Mouse (Mus musculus): ENCODE results near the gene Abcb9. TPM values are rescaled to one million over a fixed set of nuclear protein-coding genes. Genes with fewer than 3 reads are reported as not detected.

Gene Abcb9
- polyA plus RNA-seq, 1 experiment from 2014 or later, result 1.7 TPM

DNA sequence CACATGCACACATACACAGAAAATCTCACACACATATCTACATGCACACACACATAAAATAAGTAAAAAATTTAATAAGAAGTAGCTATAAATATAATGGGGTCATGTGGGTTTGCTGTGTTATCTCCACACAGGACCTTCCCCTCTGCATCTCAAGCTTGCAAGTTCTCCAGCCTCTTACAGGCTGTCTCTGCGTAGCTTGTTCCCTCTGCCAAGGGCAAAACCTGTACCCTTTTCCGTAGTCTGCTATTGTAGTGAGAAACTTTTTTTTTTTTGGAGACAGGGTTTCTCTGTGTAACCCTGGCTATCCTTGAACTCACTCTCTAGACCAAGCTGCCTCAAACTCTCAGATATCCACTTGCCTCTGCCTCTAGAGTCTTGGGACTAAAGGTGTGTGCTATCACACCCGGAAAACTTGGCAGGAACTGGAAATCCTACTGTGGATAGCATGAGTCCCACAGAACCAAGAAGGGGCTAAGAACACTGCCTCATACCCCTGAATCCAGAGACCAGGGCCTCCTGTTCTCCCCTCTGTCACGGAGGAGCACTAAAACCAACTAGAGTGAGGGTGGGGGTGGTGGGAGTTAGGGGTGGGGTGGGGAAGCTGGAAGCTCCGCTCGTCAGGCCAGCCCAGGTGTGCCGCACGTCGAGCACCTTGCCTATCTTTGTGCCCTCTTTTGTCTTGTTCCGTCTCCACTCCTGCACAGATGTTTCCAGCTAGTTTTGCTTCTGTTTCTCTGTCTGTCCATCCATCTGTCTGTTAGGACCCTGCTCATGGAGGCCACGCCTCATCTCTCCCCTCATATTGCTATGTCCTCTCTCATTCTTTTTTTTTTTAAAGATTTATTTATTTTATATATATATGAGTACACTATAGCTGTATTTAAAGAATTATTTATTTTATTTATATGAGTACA, 4.8 kb upstream of the Abcb9 start:
- H3K27me3 ChIP-seq (ENCODE audit: control insufficient read depth, insufficient read depth, low read length), result peaks cover 2% of the 10 kb centered on the region; the same call in 1 of the 2 replicates
- H3K4me2 ChIP-seq (ENCODE audit: low read depth), result no peak overlapping the region
- H3K4me1 ChIP-seq (ENCODE audit: control insufficient read depth, insufficient read depth, low read length), result no peaks in the 10 kb centered on the region
- WGBS, result 86% methylated on average over 11 of the region's 11 CpGs
- no peak overlapping the region for H3K27ac ChIP-seq (ENCODE audit: low read depth, low read length)
- H3K36me3 ChIP-seq (ENCODE audit: control insufficient read depth, insufficient read depth, low read length), result no peaks in the 10 kb centered on the region
- no peaks in the 10 kb centered on the region for H3K9me3 ChIP-seq (ENCODE audit: control insufficient read depth, low read length)
- no peak overlapping the region for H3K9ac ChIP-seq (ENCODE audit: low read length)
- H3K4me3 ChIP-seq (ENCODE audit: low read depth, low read length), result no peak overlapping the region
- DNase-seq (ENCODE audit: low spot score) (no peak), ATAC-seq (ENCODE audit: insufficient read depth, low FRiP score, low TSS enrichment) (no peak)

DNA sequence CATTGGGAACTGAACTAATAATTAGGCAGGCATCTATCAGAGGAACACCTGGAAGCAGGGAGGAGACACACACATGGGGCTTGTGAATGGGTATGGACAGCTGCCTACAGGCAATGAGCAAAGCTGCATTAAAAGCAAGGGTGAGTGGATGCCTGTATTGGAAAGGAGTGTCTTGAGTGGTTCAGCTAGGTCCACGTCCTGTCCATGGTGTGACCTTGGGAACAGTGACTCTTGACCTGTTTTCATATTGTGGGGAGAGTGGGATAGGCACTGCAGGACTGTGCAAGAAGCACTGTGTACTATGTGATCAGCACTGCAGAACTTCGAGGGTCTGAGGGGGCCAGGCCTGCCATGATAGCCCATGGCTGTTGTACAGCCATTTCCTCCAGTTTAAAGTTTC, 3.3 kb upstream of the Abcb9 start:
- Histone ChIP-seq H3K36me3 (ENCODE audit: control insufficient read depth, insufficient read depth, low read length) (no peaks in the 10 kb centered on the region), H3K4me1 (ENCODE audit: control insufficient read depth, insufficient read depth, low read length) (0 out of 2 replicates have a peak, but pooled peaks cover 2% of the 10 kb centered on the region), H3K4me3 (ENCODE audit: low read depth, low read length) (no peak overlapping the region), H3K27me3 (ENCODE audit: control insufficient read depth, insufficient read depth, low read length) (peaks cover 7% of the 10 kb centered on the region; the same call in 1 of the 2 replicates), H3K4me2 (ENCODE audit: low read depth) (no peak overlapping the region), H3K9ac (ENCODE audit: low read length) (no peak overlapping the region), H3K9me3 (ENCODE audit: control insufficient read depth, low read length) (no peaks in the 10 kb centered on the region), H3K27ac (ENCODE audit: low read depth, low read length) (no peak overlapping the region)
- 79% methylated on average over 2 of the region's 2 CpGs for WGBS
- DNase-seq (ENCODE audit: low spot score) (no peak), ATAC-seq (ENCODE audit: insufficient read depth, low FRiP score, low TSS enrichment) (no peak)

DNA sequence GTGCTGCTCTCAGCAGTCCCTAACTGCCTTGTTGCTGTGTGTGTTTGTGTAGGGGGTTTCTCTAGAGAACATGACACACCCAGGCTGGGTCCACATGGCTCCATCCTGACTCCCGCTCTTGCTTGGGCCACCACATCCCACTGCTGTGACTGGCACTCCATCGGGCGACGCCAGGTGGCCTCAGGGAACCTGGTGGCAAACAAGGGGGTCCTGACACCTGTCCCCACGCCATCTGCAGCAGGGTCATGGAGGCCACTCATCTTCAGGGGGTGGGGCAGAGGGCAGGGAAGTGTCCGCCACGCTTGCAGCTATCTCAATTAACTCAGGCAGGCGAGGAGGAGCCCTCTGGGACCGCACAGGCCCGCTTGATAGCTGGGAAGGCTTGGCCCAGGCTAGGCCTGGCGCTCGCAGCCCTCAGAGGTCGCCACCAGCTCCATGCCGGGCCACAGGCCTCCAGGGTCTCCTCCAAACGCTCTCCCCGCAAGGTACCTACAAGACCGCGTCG, 469 bp downstream of the Abcb9 start:
- ATAC-seq (ENCODE audit: insufficient read depth, low FRiP score, low TSS enrichment) (peak; percentile 48; the same call in 1 of the 2 replicates), DNase-seq (ENCODE audit: low spot score) (no peak)
- Histone ChIP-seq H3K9ac (ENCODE audit: low read length) (peak overlapping the region; percentile 47), H3K4me1 (ENCODE audit: control insufficient read depth, insufficient read depth, low read length) (0 out of 2 replicates have a peak, but pooled peaks cover 2% of the 10 kb centered on the region), H3K4me3 (ENCODE audit: low read depth, low read length) (peak overlapping the region; percentile 37), H3K36me3 (ENCODE audit: control insufficient read depth, insufficient read depth, low read length) (no peaks in the 10 kb centered on the region), H3K27ac (ENCODE audit: low read depth, low read length) (no peak overlapping the region), H3K4me2 (ENCODE audit: low read depth) (peak overlapping the region; percentile 61), H3K9me3 (ENCODE audit: control insufficient read depth, low read length) (no peaks in the 10 kb centered on the region), H3K27me3 (ENCODE audit: control insufficient read depth, insufficient read depth, low read length) (peaks cover 7% of the 10 kb centered on the region; the same call in 1 of the 2 replicates)
- 11% methylated on average over 19 of the region's 19 CpGs for WGBS

DNA sequence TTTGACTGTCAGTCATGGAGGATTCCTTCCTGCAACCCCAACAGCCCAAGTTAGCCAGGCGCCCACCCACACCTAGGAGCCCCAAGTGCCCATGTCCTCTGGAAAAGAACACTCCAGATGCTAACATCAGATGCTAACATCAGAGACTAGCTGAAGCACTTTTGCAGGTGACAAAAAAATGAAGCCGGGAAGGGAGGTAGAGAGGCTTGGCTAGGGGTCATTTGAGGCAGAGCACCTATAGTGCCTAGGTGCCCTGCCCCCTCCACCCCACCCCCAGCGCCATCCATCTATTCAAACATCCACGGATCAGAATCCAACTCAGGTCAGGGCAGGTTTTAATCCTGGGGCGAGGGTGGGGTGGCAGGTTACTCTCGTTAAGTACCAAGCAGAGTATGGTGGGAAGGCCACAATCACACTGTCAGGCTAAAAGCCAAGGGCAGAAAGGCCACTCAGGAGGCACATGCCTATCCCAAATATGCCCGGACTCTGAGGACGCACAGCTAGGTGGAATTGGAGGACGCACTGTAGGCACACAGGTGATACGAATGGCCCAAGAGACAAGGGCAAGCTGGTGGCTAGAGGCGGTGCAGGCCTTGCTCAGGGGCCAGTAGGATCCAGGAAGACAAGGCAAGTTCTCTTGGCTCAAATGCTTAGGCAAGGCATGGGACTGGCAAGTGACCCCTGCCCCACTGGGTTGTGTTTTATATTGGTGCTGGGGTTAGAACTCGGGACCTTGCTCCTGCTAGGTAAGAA, 1.6 kb downstream of the Abcb9 start:
- 0 out of 2 replicates have a peak, but pooled peaks cover 2% of the 10 kb centered on the region for H3K4me1 ChIP-seq (ENCODE audit: control insufficient read depth, insufficient read depth, low read length)
- ATAC-seq (ENCODE audit: insufficient read depth, low FRiP score, low TSS enrichment) (no peak), DNase-seq (ENCODE audit: low spot score) (no peak)
- WGBS, result 85% methylated on average over 12 of the region's 12 CpGs
- no peak overlapping the region for H3K27ac ChIP-seq (ENCODE audit: low read depth, low read length)
- no peak overlapping the region for H3K4me3 ChIP-seq (ENCODE audit: low read depth, low read length)
- peaks cover 7% of the 10 kb centered on the region; the same call in 1 of the 2 replicates for H3K27me3 ChIP-seq (ENCODE audit: control insufficient read depth, insufficient read depth, low read length)
- no peak overlapping the region for H3K9ac ChIP-seq (ENCODE audit: low read length)
- H3K4me2 ChIP-seq (ENCODE audit: low read depth), result no peak overlapping the region
- no peaks in the 10 kb centered on the region for H3K36me3 ChIP-seq (ENCODE audit: control insufficient read depth, insufficient read depth, low read length)
- no peaks in the 10 kb centered on the region for H3K9me3 ChIP-seq (ENCODE audit: control insufficient read depth, low read length)

DNA sequence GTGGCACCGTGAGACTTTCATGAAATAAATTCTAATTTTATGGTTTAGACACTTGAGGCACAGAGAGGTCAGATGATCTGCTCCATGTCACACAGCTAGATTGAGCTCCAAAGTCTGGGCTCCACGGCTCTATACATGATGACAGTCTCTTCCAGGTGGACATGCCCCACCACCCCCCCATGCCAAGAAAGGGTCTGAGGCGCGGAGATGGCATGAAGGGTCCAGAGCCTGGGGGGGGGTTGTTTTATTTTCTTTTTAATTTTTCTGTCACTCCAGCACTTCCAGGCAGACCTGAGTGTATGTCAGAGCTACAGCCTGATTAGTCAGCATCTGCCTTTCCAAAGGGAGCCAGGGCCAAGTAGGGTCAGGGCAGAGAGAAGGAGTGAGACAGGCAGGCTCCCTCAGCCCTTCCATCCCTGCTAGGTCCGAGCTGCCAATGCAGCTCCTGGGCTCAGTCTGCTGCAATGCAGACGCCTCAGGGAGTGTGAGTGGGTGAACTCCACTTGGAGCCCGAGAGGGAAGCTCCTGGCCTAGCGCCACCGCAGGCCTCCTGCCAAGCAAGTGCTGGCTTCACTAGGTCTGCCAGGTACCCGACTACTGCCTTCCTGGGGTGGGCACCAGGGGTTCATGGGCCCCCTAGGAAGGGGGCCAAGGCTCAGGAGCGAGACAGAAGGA, 2.3 kb downstream of the Abcb9 start:
- ATAC-seq (ENCODE audit: insufficient read depth, low FRiP score, low TSS enrichment) (no peak), DNase-seq (ENCODE audit: low spot score) (no peak)
- no peak overlapping the region for H3K4me3 ChIP-seq (ENCODE audit: low read depth, low read length)
- no peaks in the 10 kb centered on the region for H3K36me3 ChIP-seq (ENCODE audit: control insufficient read depth, insufficient read depth, low read length)
- no peak overlapping the region; the same call in 1 of the 2 replicates for H3K9ac ChIP-seq (ENCODE audit: low read length)
- H3K27ac ChIP-seq (ENCODE audit: low read depth, low read length), result no peak overlapping the region
- H3K9me3 ChIP-seq (ENCODE audit: control insufficient read depth, low read length), result no peaks in the 10 kb centered on the region
- 82% methylated on average over 11 of the region's 11 CpGs for WGBS
- H3K4me2 ChIP-seq (ENCODE audit: low read depth), result no peak overlapping the region
- 0 out of 2 replicates have a peak, but pooled peaks cover 2% of the 10 kb centered on the region for H3K4me1 ChIP-seq (ENCODE audit: control insufficient read depth, insufficient read depth, low read length)
- peaks cover 7% of the 10 kb centered on the region; the same call in 1 of the 2 replicates for H3K27me3 ChIP-seq (ENCODE audit: control insufficient read depth, insufficient read depth, low read length)

DNA sequence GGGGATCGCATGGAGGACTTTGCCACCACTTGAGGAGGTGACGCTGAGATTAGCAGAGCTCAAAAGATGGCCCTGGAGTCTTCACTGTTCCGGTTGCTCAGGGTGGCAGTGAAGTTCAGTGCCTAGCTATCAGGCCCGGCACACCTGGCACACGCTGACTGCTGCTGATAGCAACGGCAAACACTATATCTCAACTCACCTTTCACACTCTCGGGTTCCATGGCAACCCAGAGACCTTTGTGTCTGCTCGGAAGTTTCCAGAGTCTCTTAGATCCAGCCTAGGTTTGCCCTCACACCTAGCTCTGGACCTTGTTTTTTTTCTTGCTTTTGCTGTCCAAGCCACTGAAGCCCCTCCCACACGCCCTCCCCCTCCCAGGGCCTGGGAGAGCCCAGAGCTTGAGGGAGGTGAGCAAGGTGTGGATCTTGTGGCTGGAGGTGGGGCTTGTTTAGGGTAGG, 3.6 kb downstream of the Abcb9 start:
- Histone ChIP-seq H3K27me3 (ENCODE audit: control insufficient read depth, insufficient read depth, low read length) (peaks cover 7% of the 10 kb centered on the region; the same call in 1 of the 2 replicates), H3K4me3 (ENCODE audit: low read depth, low read length) (no peak overlapping the region), H3K4me2 (ENCODE audit: low read depth) (no peak overlapping the region), H3K36me3 (ENCODE audit: control insufficient read depth, insufficient read depth, low read length) (no peaks in the 10 kb centered on the region), H3K9me3 (ENCODE audit: control insufficient read depth, low read length) (no peaks in the 10 kb centered on the region), H3K27ac (ENCODE audit: low read depth, low read length) (no peak overlapping the region), H3K9ac (ENCODE audit: low read length) (no peak overlapping the region), H3K4me1 (ENCODE audit: control insufficient read depth, insufficient read depth, low read length) (0 out of 2 replicates have a peak, but pooled peaks cover 2% of the 10 kb centered on the region)
- WGBS, result 75% methylated on average over 9 of the region's 9 CpGs
- DNase-seq (ENCODE audit: low spot score) (no peak), ATAC-seq (ENCODE audit: insufficient read depth, low FRiP score, low TSS enrichment) (no peak)

DNA sequence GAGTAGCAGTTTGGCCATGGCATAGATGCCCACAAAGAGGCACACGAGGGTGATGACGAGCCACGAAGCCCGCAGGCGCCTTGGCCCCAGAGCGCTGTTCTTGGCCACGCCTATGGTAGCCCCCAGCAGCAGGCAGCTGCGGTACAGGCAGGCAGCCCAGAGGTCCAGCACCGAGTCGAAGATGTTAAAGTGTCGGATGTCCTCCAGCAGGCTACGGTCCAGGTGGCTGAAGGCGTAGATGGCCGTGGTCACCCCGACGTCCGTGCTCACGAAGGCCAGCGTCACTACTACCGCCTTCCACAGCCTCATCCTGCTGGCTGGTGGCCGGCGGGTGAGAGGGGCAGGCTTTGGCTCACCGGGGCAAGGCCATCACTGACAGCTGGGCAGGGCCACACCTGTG, 5.7 kb downstream of the Abcb9 start:
- DNase-seq (ENCODE audit: low spot score) (no peak), ATAC-seq (ENCODE audit: insufficient read depth, low FRiP score, low TSS enrichment) (no peak)
- H3K36me3 ChIP-seq (ENCODE audit: control insufficient read depth, insufficient read depth, low read length), result no peaks in the 10 kb centered on the region
- no peaks in the 10 kb centered on the region for H3K9me3 ChIP-seq (ENCODE audit: control insufficient read depth, low read length)
- H3K9ac ChIP-seq (ENCODE audit: low read length), result no peak overlapping the region
- 0 out of 2 replicates have a peak, but pooled peaks cover under 1% of the 10 kb centered on the region for H3K4me1 ChIP-seq (ENCODE audit: control insufficient read depth, insufficient read depth, low read length)
- H3K27ac ChIP-seq (ENCODE audit: low read depth, low read length), result no peak overlapping the region
- H3K4me2 ChIP-seq (ENCODE audit: low read depth), result no peak overlapping the region
- WGBS, result 84% methylated on average over 23 of the region's 23 CpGs
- no peak overlapping the region for H3K4me3 ChIP-seq (ENCODE audit: low read depth, low read length)
- H3K27me3 ChIP-seq (ENCODE audit: control insufficient read depth, insufficient read depth, low read length), result peaks cover 5% of the 10 kb centered on the region; the same call in 1 of the 2 replicates

DNA sequence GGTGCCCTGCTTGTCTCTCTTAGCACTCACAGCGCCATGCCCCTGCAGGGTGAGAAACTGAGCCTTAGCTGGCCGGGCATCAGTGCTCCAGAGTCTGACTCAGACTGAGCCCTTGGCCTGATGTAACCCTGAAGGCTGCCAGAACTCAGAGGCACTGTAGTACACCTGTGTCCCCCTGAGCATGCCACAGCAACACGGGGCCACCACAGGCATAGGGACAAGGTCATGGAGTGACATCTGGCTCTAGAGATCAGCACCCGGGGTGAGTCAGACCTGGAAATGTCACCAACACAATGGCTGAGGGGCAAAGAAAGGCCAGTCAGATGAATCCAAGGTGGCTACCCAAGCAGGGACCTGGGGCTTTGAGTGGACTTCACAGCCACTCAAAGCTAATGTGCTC, 8.7 kb downstream of the Abcb9 start:
- Histone ChIP-seq H3K4me3 (ENCODE audit: low read depth, low read length) (no peak overlapping the region), H3K4me1 (ENCODE audit: control insufficient read depth, insufficient read depth, low read length) (no peaks in the 10 kb centered on the region), H3K9me3 (ENCODE audit: control insufficient read depth, low read length) (no peaks in the 10 kb centered on the region), H3K4me2 (ENCODE audit: low read depth) (no peak overlapping the region), H3K9ac (ENCODE audit: low read length) (no peak overlapping the region), H3K27ac (ENCODE audit: low read depth, low read length) (no peak overlapping the region), H3K36me3 (ENCODE audit: control insufficient read depth, insufficient read depth, low read length) (no peaks in the 10 kb centered on the region), H3K27me3 (ENCODE audit: control insufficient read depth, insufficient read depth, low read length) (no peaks in the 10 kb centered on the region)
- WGBS, result 79% methylated on average over 4 of the region's 4 CpGs
- DNase-seq (ENCODE audit: low spot score), result no peak
- ATAC-seq (ENCODE audit: insufficient read depth, low FRiP score, low TSS enrichment), result no peak

Measured in neural tube, embryonic 11.5 days (tissue).